Mouse (Mus musculus) liver, adult 2 months (tissue): ENCODE data around the gene Bbc3. TPM values are rescaled to one million over a fixed set of nuclear protein-coding genes. Genes with fewer than 3 reads are reported as not detected.
A peak's percentile ranks its signal among the peaks of the same experiment; 100 is the strongest.

Source experiments
- DNase-seq: peaks from one replicate; pipeline ENCODE4 v3.0.0-alpha.2; 2011; ENCODE audit warnings: low read depth, low spot score; ENCODE audit errors: extremely low read depth
- H3K27ac ChIP-seq: fragments of 200-500 bp; replicated peaks from 2 replicates; pipeline ENCODE4 v1.5.1; 2012; ENCODE audit warnings: low read depth, mild to moderate bottlenecking, control low read depth, inconsistent platforms, low read length; ENCODE audit not compliant: insufficient read depth
- H3K27me3 ChIP-seq: fragments of 200-500 bp; 2 replicates; pipeline ENCODE4 v1.6.1; 2012; ENCODE audit warnings: mild to moderate bottlenecking, moderate library complexity, low read length, inconsistent platforms; ENCODE audit not compliant: control insufficient read depth, insufficient read depth
- H3K36me3 ChIP-seq: fragments of 200-500 bp; 2 replicates; pipeline ENCODE4 v1.6.1; 2012; ENCODE audit warnings: low read length, inconsistent platforms; ENCODE audit not compliant: control insufficient read depth, insufficient read depth
- H3K4me1 ChIP-seq: fragments of 200-500 bp; 2 replicates; pipeline ENCODE4 v1.6.1; 2011; ENCODE audit warnings: low read length; ENCODE audit not compliant: control insufficient read depth, insufficient read depth
- H3K4me3 ChIP-seq: fragments of 200-500 bp; 2 replicates; pipeline ENCODE4 v1.5.1; 2011; ENCODE audit warnings: low read depth, mild to moderate bottlenecking, control low read depth, low read length, moderate library complexity; ENCODE audit not compliant: insufficient read depth
- H3K79me2 ChIP-seq: fragments of 200-500 bp; 2 replicates; pipeline ENCODE4 v1.6.1; 2012; ENCODE audit warnings: inconsistent platforms, mild to moderate bottlenecking, low read length, moderate library complexity; ENCODE audit not compliant: control insufficient read depth, insufficient read depth
- H3K9ac ChIP-seq: fragments of 200-500 bp; 2 replicates; pipeline ENCODE4 v1.6.1; 2012; ENCODE audit warnings: low read depth, mild to moderate bottlenecking, control low read depth, inconsistent platforms, low read length
- CTCF ChIP-seq: fragments of 200-500 bp; IDR thresholded peaks from 2 replicates; pipeline ENCODE4 v1.5.1; 2011; ENCODE audit warnings: low read depth, low read length, control low read depth
- POLR2A ChIP-seq: fragments of 200-500 bp; IDR thresholded peaks from 2 replicates; pipeline ENCODE4 v1.6.1; 2011; ENCODE audit warnings: low read length, control low read depth; ENCODE audit not compliant: insufficient read depth; ENCODE audit errors: extremely low read depth
- WGBS: fragments of 180-500 bp; shearing (Covaris S2); methylation state at CpG from one replicate; pipeline ENCODE4 v1.1.7; 2018; 5-methylcytosine and 5-hydroxymethylcytosine counted together
- polyA plus RNA-seq: library from polyadenylated mRNA; depleted of rRNA; stranded (reverse); fragments of >200 nt; gene quantifications from 2 replicates; pipeline ENCODE4 v1.2.3, GENCODE M21; 2012
- total RNA-seq: library from RNA; depleted of rRNA; stranded (reverse); fragments of >200 nt; gene quantifications from 2 replicates; pipeline ENCODE4 v1.2.3, GENCODE M21; 2014

The Bbc3 gene
- total and polyA plus RNA-seq, 2 experiments = 6.0 to 15.2 TPM

DNA sequence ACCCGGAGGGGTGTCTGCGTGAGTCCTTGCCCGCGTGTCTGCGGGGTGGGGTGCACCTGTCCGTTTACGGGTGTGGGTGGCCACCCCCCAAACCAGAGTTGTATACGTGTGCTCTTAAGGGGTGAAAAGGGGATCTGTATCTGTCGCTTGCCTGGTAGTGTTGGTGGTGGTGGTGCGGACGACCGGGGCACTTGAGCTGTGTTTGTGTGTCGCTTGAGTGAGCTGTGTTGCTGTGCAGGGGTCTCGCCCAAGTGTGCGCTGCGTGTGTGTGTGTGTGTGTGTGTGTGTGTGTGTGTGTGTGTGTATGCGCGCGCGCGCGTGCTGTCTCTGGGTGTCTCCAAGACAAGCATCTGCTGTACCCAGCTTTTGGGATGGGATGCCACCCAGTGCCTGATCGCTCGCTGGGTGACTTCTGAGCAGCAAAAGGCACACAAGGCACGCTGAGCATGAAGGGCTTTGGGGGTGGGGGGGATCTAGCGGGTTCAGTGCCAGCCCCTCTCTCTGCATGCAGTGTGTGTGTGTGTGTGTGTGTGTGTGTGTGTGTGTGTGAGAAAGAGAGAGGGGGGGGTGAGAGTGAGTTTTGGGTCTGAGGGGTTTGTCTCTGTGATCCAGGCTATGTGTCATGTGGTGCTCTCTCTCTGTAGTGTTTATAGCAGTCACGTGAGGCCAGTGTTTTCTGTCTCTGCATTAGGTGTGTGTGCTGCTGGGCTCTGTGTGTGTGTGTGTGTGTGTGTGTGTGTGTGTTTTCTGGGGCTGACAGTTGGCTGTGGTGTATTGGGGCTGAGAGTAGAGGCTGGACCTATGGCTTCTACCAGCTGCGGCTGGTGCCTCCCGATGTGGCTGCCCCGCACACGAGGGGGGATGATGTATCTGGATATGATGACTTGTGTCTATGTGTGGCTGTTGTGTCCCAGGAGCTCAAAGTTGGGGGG lies 2.6 kb downstream of the Bbc3 start:
- H3K4me1 ChIP-seq = peaks cover 20% of the 10 kb centered on the region
- peaks cover 5% of the 10 kb centered on the region; the same call in 1 of the 2 replicates for H3K79me2 ChIP-seq
- peak overlapping the region; percentile 84 for H3K4me3 ChIP-seq
- peak overlapping the region; percentile 95 for H3K9ac ChIP-seq
- DNase-seq = peak; percentile 66
- WGBS = under 1% methylated on average over 31 of the region's 31 CpGs
- TF ChIP-seq POLR2A (no peak), CTCF (no peak)
- H3K27me3 ChIP-seq = no peaks in the 10 kb centered on the region
- no peaks in the 10 kb centered on the region for H3K36me3 ChIP-seq
- H3K27ac ChIP-seq = peak overlapping the region; percentile 84

DNA sequence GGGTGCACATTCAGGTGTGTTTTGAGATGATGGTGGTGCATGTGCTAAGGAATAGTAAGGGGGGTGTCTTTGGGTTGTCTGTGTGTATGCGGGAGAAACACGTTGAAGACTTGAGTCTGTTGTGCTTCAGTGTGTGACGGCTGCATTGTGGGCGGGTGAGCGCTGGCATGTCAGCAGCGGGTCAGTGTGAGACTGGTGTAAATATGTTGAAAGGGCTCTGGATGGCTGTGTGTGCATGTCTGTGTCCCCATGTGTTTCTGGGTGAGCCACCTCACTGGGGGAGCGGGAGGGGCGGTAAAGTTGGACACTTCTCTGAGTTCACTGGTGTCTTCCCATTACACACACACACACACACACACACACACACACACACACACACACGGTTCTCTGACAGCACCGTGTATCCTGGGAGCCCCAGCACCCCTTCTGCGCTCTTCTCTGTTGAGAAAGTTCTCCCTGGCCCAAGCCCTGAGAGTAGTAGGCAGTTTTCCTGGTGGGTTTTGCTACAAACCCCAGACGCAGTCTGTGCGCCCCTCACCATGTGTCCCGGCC lies 3.3 kb downstream of the Bbc3 start:
- Histone ChIP-seq H3K79me2 (peaks cover 5% of the 10 kb centered on the region; the same call in 1 of the 2 replicates), H3K27me3 (no peaks in the 10 kb centered on the region), H3K4me3 (peak overlapping the region; percentile 84), H3K27ac (peak overlapping the region; percentile 84), H3K36me3 (peaks cover 2% of the 10 kb centered on the region; the same call in 1 of the 2 replicates), H3K4me1 (peaks cover 20% of the 10 kb centered on the region), H3K9ac (peak overlapping the region; percentile 95)
- WGBS = 0% methylated on average over 14 of the region's 14 CpGs
- no peak for TF ChIP-seq CTCF
- no peak for TF ChIP-seq POLR2A
- peak; percentile 63 for DNase-seq

DNA sequence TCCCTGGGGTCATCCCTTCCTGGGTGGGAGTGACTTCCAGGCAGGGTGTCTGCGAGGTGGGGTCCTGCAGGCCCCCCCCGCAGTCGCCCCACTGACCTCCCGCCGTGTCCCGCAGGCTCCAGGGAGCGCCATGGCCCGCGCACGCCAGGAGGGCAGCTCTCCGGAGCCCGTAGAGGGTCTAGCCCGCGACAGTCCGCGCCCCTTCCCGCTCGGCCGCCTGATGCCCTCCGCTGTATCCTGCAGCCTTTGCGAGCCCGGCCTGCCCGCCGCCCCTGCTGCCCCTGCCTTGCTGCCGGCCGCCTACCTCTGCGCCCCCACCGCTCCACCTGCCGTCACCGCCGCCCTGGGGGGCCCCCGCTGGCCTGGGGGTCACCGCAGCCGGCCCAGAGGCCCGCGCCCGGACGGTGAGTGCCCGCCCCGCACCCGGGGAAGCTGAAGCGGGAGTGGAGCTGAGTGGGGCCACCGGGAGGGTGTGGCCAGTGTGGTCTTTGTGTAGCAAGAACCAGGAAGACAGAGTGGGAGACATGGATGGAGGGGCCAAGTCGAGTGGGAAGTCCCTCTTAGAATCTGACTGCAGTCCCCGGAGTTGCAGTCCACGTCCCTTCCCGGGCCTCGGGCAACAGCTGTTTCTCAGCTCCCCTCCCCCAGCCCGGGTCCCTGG lies 3.9 kb downstream of the Bbc3 start:
- peak overlapping the region; percentile 84 for H3K4me3 ChIP-seq
- under 1% methylated on average over 49 of the region's 49 CpGs for whole genome bisulfite sequencing
- peaks cover 5% of the 10 kb centered on the region; the same call in 1 of the 2 replicates for H3K79me2 ChIP-seq
- H3K4me1 ChIP-seq = peaks cover 20% of the 10 kb centered on the region
- H3K9ac ChIP-seq = peak overlapping the region; percentile 95
- DNase-seq = no peak
- H3K27me3 ChIP-seq = no peaks in the 10 kb centered on the region
- H3K27ac ChIP-seq = peak overlapping the region; percentile 84
- peaks cover 3% of the 10 kb centered on the region; the same call in 1 of the 2 replicates for H3K36me3 ChIP-seq
- 0 out of 2 replicates have a peak, but pooled peaks have one; percentile 23 for TF ChIP-seq POLR2A
- no peak for TF ChIP-seq CTCF

DNA sequence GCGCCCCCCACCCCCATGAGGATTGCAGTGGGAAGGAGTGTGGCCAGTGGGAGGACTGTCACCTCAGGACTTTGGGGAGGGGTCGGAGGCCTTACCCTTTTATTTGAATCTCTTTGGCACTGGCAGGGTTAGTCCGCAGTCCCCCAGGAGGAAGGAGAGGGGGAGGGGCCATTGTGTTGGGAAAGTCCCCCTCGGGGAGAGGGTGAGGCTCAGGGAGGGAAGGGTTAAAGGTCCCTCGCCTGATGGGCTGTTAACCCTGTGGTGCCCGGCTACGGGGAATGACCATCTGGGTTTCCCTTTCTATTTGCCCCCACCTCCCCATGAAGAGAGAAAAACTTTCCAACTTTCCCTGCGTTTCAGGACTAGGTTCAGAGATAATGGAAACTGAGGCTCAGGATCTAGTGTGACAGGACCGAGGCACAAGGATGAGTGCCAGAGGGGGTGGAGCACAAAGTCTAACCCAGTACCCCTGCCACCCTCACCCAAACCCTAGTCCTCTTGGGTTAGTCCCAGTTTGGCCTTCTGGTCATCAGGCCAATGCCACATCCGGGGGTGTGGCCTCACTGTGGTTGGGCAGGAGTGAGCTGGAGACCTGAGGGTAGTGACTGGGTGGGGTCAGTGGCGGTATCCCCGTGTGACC lies 4.6 kb downstream of the Bbc3 start:
- H3K27me3 ChIP-seq = no peaks in the 10 kb centered on the region
- H3K79me2 ChIP-seq = peaks cover 5% of the 10 kb centered on the region; the same call in 1 of the 2 replicates
- H3K27ac ChIP-seq = peak overlapping the region; percentile 95
- peak overlapping the region; percentile 99 for H3K9ac ChIP-seq
- H3K36me3 ChIP-seq = peaks cover 3% of the 10 kb centered on the region; the same call in 1 of the 2 replicates
- peak; percentile 96 for DNase-seq
- H3K4me1 ChIP-seq = peaks cover 20% of the 10 kb centered on the region
- WGBS = 0% methylated on average over 12 of the region's 12 CpGs
- H3K4me3 ChIP-seq = peak overlapping the region; percentile 84
- peak; percentile 51; the same call in 1 of the 2 replicates for TF ChIP-seq POLR2A
- no peak for TF ChIP-seq CTCF
